Mouse (Mus musculus): ENCODE measurements around the gene Pard3b.
A peak's percentile ranks its signal among the peaks of the same experiment; 100 is the strongest.

Pard3b gene

GRCm38 (mm10) chr1:62635203-62635602 lies 996.6 kb downstream of the Pard3b start:
- no peak for DNase-seq (ENCODE audit: inconsistent ontology term)

GRCm38 (mm10) chr1:62636906-62637673 lies 998.5 kb downstream of the Pard3b start:
- no peak for DNase-seq (ENCODE audit: inconsistent ontology term)

DNA sequence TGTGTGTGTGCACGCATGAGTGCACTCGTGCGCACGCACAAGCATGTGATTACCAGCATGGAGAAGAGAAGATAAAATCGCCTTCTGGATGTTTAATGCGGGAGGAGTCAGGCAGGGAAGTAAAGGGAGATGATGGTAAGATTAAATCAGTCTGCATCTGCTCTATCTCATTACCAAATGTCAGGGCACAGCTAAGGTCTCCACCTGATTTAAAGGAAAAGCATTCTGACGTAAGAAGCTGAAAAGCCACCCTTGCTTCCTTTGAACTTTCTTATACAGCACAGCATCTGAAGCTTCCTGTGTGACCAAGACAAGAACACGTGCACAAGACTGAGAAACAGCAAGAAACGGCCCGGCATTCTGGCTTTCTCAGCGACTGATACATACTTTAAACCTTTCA lies 1000.4 kb downstream of the Pard3b start:
- DNase-seq (ENCODE audit: inconsistent ontology term) = no peak

- no peak for DNase-seq (ENCODE audit: inconsistent ontology term)
These were observed 1000.8 kb downstream of the Pard3b start for GRCm38 (mm10) chr1:62639440-62639839.

- DNase-seq (ENCODE audit: inconsistent ontology term) = no peak
These were observed 1006.1 kb downstream of the Pard3b start for GRCm38 (mm10) chr1:62644631-62645278.

DNA sequence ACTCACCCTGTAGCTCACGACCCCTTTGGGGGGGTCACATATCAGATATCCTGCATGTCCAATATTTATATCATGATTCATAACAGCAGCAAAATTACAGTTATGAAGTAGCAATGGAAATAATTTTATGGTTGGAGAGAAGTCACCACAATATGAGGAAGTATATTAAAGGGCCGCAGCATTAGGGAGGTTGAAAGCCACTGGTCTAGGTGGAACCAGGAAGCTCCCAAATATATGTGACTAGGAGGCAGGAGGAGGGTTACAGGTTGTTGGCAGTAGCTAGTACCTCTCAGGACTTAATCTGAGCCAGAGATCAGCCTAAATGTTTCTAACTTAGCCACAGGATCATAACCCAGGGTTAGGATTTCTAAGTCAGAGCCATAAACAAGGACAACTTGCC lies 1008.2 kb downstream of the Pard3b start:
- no peak for DNase-seq (ENCODE audit: inconsistent ontology term)

DNA sequence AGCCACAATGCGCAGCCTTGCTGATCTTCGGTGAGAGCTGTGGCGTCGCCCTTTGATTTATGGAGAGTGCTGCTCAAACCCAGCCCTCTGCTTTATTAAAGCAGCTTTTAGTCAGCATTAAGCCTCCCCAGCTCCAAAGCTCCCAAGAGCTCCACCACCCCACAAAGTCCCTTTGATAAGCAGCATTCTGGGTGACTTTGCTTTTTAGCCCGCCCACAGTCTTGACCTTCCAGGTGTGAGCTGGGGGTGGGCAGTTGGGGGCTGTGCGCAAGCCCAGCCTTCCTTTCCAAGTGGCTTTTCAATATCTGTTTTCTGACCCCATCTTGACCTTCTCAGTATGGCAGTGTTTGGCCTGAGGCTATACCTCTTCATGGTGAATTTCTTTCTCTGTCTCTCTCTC lies 1009.5 kb downstream of the Pard3b start:
- no peak for DNase-seq (ENCODE audit: inconsistent ontology term)

DNA sequence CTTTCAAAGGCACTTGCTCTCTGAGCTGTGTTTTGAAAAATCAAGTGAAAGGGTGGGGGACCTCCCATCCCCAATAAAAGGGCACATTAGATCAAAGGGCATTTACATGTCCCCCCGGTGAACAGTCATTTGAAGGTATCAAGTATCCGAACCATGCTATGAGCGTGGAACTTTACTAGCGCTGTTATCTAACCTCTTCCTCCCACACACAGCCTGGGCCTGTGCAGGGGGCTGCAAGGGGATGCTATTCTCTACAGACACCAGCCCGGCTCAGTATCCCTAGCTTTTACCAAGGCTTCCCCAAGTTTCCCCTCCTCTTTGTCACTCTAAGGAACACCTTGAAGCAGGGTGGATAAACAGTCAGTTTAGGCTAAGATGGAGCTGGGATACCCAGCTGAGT lies 1010.0 kb downstream of the Pard3b start:
- no peak for DNase-seq (ENCODE audit: inconsistent ontology term)

GRCm38 (mm10) chr1:62650491-62650890 lies 1011.9 kb downstream of the Pard3b start:
- no peak for DNase-seq (ENCODE audit: inconsistent ontology term)

- no peak for DNase-seq (ENCODE audit: inconsistent ontology term)
These were observed 1015.8 kb downstream of the Pard3b start for GRCm38 (mm10) chr1:62654436-62654835.

DNA sequence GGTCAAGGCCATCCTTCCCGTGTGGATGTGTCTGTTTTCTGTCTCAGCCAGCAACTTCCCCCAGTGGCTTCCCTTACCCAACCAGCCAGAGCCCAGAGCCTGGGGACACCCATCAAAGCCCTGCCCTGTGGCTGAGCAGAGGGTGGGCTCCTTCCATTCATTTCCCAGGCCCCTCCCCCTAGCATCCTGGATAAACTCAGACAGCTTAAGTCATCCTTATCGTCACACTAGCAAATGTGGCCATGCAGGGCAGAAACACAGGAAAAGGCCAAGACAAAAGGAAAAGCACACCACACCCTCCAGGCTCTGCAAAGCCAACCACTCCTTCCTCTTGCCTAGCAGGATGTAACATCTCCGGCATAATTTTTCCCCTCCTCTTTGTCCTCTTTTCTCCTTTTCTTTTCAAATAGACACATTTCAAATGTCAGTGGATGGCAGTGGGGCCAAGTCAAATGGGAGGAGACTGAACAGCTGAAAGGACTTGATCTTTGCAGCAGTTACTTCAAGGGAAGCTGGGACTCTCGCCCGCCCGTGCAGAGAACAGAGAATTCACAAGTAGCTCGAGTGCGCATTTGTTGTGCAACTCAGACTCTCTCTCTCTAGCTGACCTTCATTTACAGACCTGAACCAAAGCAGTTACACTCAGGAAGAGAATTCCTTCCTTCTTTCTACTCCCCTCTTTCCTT lies 1026.5 kb downstream of the Pard3b start:
- DNase-seq (ENCODE audit: inconsistent ontology term) = no peak

GRCm38 (mm10) chr1:62665771-62666730 lies 1027.4 kb downstream of the Pard3b start:
- no peak for DNase-seq (ENCODE audit: inconsistent ontology term)

- DNase-seq (ENCODE audit: inconsistent ontology term) = no peak
These were observed 1028.2 kb downstream of the Pard3b start for GRCm38 (mm10) chr1:62666780-62667179.

DNA sequence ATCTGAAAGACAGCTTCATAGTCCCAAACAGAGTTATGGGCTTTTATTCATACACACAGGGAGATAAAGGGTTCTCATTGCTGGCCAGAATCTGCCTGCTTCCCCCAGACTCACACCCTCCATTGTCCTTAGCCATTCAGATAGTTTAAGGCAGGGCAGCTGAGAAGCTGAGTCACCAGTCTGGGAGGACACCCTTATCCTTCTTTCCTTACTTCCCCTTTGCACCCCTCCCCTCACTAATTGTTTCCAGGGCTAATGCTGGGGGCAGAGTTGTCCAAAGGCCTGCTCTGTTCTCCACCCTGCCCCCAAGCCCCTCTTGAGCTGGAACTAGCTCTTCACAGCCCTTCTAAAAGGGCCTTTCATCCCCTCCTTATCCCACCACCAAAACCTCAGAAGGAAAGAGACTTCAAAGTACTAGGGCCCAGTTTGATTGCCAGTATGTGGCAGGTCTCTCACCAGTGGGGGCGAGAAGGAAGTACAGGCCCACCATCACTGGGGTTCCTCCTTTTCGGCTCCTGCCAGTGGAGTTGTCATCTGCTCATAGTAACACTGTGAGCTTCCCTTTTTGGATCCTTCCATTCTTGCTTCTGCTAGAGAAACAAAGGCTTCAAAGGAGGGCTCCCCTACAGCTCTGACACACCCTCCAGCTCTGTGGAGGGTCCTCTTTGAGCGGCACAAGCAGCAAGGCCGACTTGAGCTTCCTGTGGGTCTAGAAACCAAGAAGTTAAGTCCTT lies 1040.2 kb downstream of the Pard3b start:
- no peak for DNase-seq (ENCODE audit: inconsistent ontology term)

DNA sequence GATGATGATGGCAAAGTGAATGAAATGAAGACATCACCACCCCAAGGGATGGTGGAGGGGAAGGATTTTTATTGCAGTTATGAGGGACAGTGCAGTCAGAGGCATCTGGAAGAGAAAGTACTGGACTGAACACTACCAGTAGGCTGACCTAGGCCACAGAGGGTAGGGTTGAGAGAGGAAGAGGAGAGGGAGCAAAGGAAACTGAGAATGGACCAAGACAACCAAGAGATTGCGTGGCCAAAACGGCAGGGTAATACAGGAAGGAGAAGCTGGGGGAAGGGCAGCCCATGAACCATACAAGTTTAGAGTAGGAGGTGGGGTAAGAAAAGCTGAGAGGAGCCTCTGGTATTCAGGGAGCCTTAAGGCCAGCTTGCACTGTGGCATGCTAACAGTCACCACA lies 1040.8 kb downstream of the Pard3b start:
- no peak for DNase-seq (ENCODE audit: inconsistent ontology term)

- peak; percentile 57 for DNase-seq (ENCODE audit: inconsistent ontology term)
These were observed 1044.1 kb downstream of the Pard3b start for GRCm38 (mm10) chr1:62682456-62683385.

GRCm38 (mm10) chr1:62683498-62683897 lies 1044.9 kb downstream of the Pard3b start:
- no peak for DNase-seq (ENCODE audit: inconsistent ontology term)

DNA sequence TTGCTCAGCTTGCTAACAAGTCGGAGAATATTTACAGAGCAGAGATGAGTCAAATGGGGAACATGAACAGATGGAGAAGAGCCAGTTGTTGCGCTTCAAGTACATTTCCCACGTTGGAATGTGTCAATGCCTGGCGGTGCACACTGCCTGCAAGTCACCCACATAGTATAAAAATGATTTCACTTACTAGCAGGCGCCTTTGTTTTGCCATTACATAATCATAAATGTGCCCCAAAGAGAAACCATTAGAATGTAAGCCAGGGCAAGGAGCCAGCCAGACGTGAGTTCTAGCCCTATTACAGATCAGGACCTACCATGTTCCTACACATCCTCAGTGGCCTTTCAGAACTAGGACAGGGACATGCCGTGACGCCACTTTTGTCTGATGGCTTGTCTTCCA lies 1048.9 kb downstream of the Pard3b start:
- DNase-seq (ENCODE audit: inconsistent ontology term) = peak; percentile 58

GRCm38 (mm10) chr1:62691175-62691574 lies 1052.6 kb downstream of the Pard3b start:
- no peak for DNase-seq (ENCODE audit: inconsistent ontology term)

Data from Muller cell, postnatal 12 days (primary cell).